Mouse (Mus musculus) frontal cortex, adult (tissue): ENCODE measurements around the gene Vmn1r11.

Experiments
- ATAC-seq: cut with Nextera tagmentation; 2 replicates; pipeline ENCODE4 v1.9.2; 2017; ENCODE audit warnings: mild to moderate bottlenecking, moderate library complexity, mixed read lengths; ENCODE audit not compliant: low TSS enrichment

Gene Vmn1r11

DNA sequence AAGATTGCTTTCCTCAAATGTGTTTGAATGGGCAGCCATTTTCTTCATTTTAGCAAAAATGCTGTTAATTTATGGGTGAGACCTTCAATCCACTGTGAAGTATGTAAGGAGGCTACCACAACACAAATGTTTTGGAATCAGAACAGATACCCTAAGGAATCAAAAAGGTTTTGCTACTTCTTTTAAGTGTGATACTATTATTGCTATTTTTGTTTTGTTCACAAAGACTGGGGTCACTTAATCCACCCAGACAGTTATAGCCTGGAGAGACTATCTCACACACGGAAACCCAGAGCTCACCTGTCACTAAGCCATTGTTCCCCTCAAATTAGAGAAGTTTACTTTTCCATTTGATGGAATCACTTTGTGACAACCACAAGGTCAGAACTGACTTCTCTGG, at the start of gene Vmn1r11:
Gene Vmn1r11 (plus strand): TSS at position 301 of the 400 bp plus-strand sequence.
- ATAC-seq = no peak

DNA sequence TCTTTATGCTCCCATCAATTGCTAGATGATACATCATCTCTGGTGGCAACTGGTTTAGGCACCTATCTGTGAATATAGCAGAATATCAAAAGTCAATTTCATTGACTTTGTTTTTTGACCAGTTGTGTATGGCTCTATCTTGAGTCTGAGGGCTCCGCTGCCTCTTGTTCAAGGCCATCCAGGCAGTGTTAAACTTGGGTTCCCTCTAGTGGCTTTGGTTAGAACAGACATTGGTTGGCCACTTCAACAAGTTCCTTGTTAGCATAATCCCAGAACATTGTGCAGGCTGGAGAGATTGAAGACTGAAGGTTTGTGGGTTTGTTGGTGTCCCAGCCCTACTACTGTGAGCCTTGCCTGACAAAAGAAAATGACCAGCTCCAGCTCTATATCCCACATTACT, 26.9 kb upstream of the Vmn1r11 start:
- ATAC-seq = peak; percentile 50; the same call in 1 of the 2 replicates

DNA sequence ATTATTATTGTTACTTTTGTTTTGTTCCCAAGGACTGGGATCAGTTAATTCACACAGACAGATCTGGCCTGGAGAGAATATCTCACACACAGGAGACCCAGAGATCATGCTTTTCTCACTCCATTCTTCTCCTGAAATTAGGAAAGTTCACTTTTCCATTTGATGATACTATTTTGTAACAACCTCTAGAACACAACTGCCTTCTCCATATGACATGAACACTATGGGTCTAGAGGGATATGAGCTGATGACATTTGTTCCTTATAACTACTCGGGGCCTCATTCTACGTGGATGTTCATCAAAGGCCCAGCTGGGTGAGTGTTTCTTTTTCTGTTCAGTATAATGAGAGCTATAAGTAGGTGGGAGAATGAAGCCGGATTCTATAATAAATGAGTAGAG, 24.1 kb upstream of the Vmn1r11 start, which contains the start of gene Vmn1r10:
Gene Vmn1r10 (plus strand): TSS at position 301 of the 400 bp plus-strand sequence.
- no peak for ATAC-seq

DNA sequence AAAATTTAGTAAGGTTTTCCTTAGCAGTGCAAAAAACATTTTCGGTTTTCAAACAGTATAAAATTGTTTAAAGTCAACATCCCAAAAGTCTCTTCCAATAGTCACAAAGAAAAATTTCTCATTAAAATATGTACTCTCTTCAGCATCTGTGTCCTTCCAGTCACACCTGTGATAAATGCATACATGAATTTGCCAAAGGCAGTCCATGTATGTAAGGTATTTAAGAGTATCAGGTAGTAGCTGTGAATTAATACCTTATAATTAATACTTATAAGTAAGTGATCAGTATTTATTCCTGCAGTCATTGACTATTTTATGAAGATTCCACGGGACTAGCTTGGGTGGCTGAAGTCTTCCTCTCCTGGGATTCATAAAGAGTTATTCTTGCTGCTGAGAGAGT, 23.4 kb downstream of the Vmn1r11 start, which contains the start of gene Vmn1r12:
Gene Vmn1r12 (plus strand): TSS at position 301 of the 400 bp plus-strand sequence.
- ATAC-seq = no peak
